Mouse (Mus musculus): ENCODE measurements around the gene Nup214.

DNA sequence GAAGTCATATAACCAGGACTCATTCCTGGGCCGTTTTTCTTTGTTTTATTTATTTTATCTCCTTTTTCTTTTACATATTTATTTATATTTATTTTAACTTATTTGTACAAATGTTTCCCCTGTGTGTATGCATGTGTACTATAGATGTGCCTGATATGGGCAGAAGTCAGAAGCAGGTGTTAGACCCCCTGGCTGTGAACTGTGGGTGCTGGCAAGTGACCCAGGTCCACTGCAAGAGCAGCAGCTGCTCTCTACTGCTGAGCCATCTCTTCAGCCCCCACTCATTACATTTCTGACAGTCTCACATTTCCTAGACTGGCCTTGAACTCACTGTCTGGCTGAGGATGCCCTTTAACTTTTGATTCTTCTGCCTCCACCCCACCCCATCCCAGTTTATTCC, 35.9 kb upstream of the Nup214 start:
- no peak for TF ChIP-seq CTCF (IDR thresholded peaks at IDR 0.05; ENCODE audit: borderline replicate concordance, insufficient read depth, low read length)
- no peak for TF ChIP-seq POLR2A (IDR thresholded peaks at IDR 0.05; ENCODE audit: low read depth, low read length)

All from embryonic fibroblast, embryonic 13.5 days (primary cell).